Mouse (Mus musculus): Measurements from ENCODE around the gene Serbp1. TPM values are rescaled to one million over a fixed set of nuclear protein-coding genes. Genes with fewer than 3 reads are reported as not detected.
A peak's percentile ranks its signal among the peaks of the same experiment; 100 is the strongest.

The Serbp1 gene
- total and polyA plus RNA-seq, 2 experiments from 2014 or later = 143 to 245 TPM

DNA sequence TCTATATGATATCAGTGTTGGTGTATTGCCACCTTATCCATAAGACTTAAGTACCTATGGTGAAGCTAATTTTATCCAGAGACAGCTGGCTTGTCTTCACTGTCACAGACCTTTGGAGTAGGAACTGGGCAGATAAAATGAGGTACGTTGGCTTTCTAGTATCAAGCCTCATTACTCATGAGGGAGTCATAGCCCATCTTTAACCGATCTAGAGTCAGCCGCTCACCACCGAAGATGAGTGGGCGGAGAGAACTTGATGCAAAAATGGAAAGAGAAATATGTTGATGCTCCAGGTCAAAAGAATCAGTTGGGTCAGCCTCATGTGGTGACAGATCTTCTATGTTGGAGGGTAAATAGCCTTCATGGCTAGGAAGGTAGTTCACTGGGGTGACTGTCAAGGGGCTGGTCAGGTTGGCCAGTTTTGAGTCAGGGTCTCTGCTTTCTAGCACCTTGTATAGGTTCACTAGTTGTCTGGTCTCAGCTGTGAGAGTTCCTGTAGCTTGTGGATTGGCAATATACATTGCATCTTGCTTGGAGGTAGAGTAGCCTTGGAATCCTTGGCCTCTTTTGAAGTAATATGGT lies 54.2 kb downstream of the Serbp1 start:
- H3K4me1 ChIP-seq (ENCODE audit: control insufficient read depth, insufficient read depth) = no peaks in the 10 kb centered on the region
- DNase-seq (ENCODE audit: low spot score) = no peak
- WGBS = 65% methylated on average over 5 of the region's 5 CpGs
- no peak overlapping the region for H3K9ac ChIP-seq (replicated peaks; ENCODE audit: low read depth, low read length)
- no peaks in the 10 kb centered on the region for H3K27me3 ChIP-seq (ENCODE audit: control insufficient read depth, insufficient read depth, low read length)
- no peaks in the 10 kb centered on the region for H3K9me3 ChIP-seq (replicated peaks; ENCODE audit: control insufficient read depth, low read length)
- ATAC-seq (ENCODE audit: insufficient read depth, low read depth) = no peak
- H3K27ac ChIP-seq (ENCODE audit: low read depth) = no peak overlapping the region
- no peak overlapping the region for H3K4me3 ChIP-seq (ENCODE audit: low read depth, low read length)
- no peak overlapping the region for H3K4me2 ChIP-seq (ENCODE audit: low read depth, low read length)
- H3K36me3 ChIP-seq (replicated peaks; ENCODE audit: control insufficient read depth, insufficient read depth, low read length) = 0 out of 2 replicates have a peak, but pooled peaks cover 11% of the 10 kb centered on the region
- no peak for TF ChIP-seq CTCF (IDR thresholded peaks at IDR 0.05; ENCODE audit: low read depth)
- TF ChIP-seq EP300 (IDR thresholded peaks at IDR 0.05; ENCODE audit: low read depth) = no peak

- ATAC-seq (ENCODE audit: insufficient read depth, low read depth) (no peak), DNase-seq (ENCODE audit: low spot score) (no peak)
- H3K9ac ChIP-seq (replicated peaks; ENCODE audit: low read depth, low read length) = no peak overlapping the region
- WGBS = 46% methylated on average over 5 of the region's 5 CpGs
- no peak overlapping the region for H3K4me2 ChIP-seq (ENCODE audit: low read depth, low read length)
- H3K4me3 ChIP-seq (ENCODE audit: low read depth, low read length) = no peak overlapping the region
- H3K36me3 ChIP-seq (replicated peaks; ENCODE audit: control insufficient read depth, insufficient read depth, low read length) = no peaks in the 10 kb centered on the region
- H3K4me1 ChIP-seq (ENCODE audit: control insufficient read depth, insufficient read depth) = 0 out of 2 replicates have a peak, but pooled peaks cover 10% of the 10 kb centered on the region
- TF ChIP-seq CTCF (IDR thresholded peaks at IDR 0.05; ENCODE audit: low read depth) = peak; percentile 15; the same call in 1 of the 2 replicates
- TF ChIP-seq EP300 (IDR thresholded peaks at IDR 0.05; ENCODE audit: low read depth) = no peak
- no peaks in the 10 kb centered on the region for H3K9me3 ChIP-seq (replicated peaks; ENCODE audit: control insufficient read depth, low read length)
- no peak overlapping the region for H3K27ac ChIP-seq (ENCODE audit: low read depth)
- no peaks in the 10 kb centered on the region for H3K27me3 ChIP-seq (ENCODE audit: control insufficient read depth, insufficient read depth, low read length)
Measured at GRCm38 (mm10) chr6:67296126-67296525, 58.1 kb downstream of the Serbp1 start.

DNA sequence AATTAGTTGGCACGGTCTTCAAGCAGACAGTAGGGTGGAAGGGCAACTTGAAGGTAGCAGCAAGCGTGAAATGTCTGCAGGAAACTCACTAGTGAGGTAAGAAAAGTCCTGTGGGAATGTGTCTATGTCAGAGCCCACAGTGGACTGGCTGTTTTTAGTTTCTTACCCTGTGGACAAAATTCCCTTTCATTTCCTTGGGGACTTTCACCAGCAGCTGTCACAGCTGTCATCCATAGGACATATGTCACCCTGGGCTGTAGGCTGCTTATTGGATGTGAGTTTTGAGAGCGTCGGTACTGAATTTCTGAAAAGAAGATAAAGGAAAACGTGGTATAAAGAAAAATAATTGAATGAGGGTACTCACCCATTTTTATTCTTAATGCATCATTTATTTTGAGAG lies 60.8 kb downstream of the Serbp1 start:
- 0 out of 2 replicates have a peak, but pooled peaks cover 17% of the 10 kb centered on the region for H3K4me1 ChIP-seq (ENCODE audit: control insufficient read depth, insufficient read depth)
- TF ChIP-seq EP300 (IDR thresholded peaks at IDR 0.05; ENCODE audit: low read depth) (no peak), CTCF (IDR thresholded peaks at IDR 0.05; ENCODE audit: low read depth) (no peak)
- 78% methylated on average over 5 of the region's 5 CpGs for WGBS
- H3K9ac ChIP-seq (replicated peaks; ENCODE audit: low read depth, low read length) = no peak overlapping the region
- no peaks in the 10 kb centered on the region for H3K36me3 ChIP-seq (replicated peaks; ENCODE audit: control insufficient read depth, insufficient read depth, low read length)
- H3K4me2 ChIP-seq (ENCODE audit: low read depth, low read length) = no peak overlapping the region
- ATAC-seq (ENCODE audit: insufficient read depth, low read depth) (no peak), DNase-seq (ENCODE audit: low spot score) (no peak)
- no peaks in the 10 kb centered on the region for H3K9me3 ChIP-seq (replicated peaks; ENCODE audit: control insufficient read depth, low read length)
- H3K27me3 ChIP-seq (ENCODE audit: control insufficient read depth, insufficient read depth, low read length) = no peaks in the 10 kb centered on the region
- no peak overlapping the region for H3K27ac ChIP-seq (ENCODE audit: low read depth)
- no peak overlapping the region for H3K4me3 ChIP-seq (ENCODE audit: low read depth, low read length)

GRCm38 (mm10) chr6:67300300-67300699 lies 62.3 kb downstream of the Serbp1 start:
- Histone ChIP-seq H3K27me3 (ENCODE audit: control insufficient read depth, insufficient read depth, low read length) (no peaks in the 10 kb centered on the region), H3K4me3 (ENCODE audit: low read depth, low read length) (no peak overlapping the region), H3K36me3 (replicated peaks; ENCODE audit: control insufficient read depth, insufficient read depth, low read length) (no peaks in the 10 kb centered on the region), H3K27ac (ENCODE audit: low read depth) (no peak overlapping the region; the same call in 1 of the 2 replicates), H3K4me2 (ENCODE audit: low read depth, low read length) (no peak overlapping the region), H3K9ac (replicated peaks; ENCODE audit: low read depth, low read length) (no peak overlapping the region), H3K4me1 (ENCODE audit: control insufficient read depth, insufficient read depth) (0 out of 2 replicates have a peak, but pooled peaks cover 17% of the 10 kb centered on the region), H3K9me3 (replicated peaks; ENCODE audit: control insufficient read depth, low read length) (no peaks in the 10 kb centered on the region)
- WGBS = 47% methylated on average over 4 of the region's 4 CpGs
- no peak for DNase-seq (ENCODE audit: low spot score)
- ATAC-seq (ENCODE audit: insufficient read depth, low read depth) = no peak
- TF ChIP-seq EP300 (IDR thresholded peaks at IDR 0.05; ENCODE audit: low read depth) (no peak), CTCF (IDR thresholded peaks at IDR 0.05; ENCODE audit: low read depth) (no peak)

- peak; percentile 17; the same call in 1 of the 2 replicates for ATAC-seq (ENCODE audit: insufficient read depth, low read depth)
- Histone ChIP-seq H3K27me3 (ENCODE audit: control insufficient read depth, insufficient read depth, low read length) (no peaks in the 10 kb centered on the region), H3K36me3 (replicated peaks; ENCODE audit: control insufficient read depth, insufficient read depth, low read length) (no peaks in the 10 kb centered on the region), H3K9ac (replicated peaks; ENCODE audit: low read depth, low read length) (no peak overlapping the region), H3K27ac (ENCODE audit: low read depth) (no peak overlapping the region; the same call in 1 of the 2 replicates), H3K9me3 (replicated peaks; ENCODE audit: control insufficient read depth, low read length) (no peaks in the 10 kb centered on the region), H3K4me2 (ENCODE audit: low read depth, low read length) (no peak overlapping the region), H3K4me3 (ENCODE audit: low read depth, low read length) (no peak overlapping the region), H3K4me1 (ENCODE audit: control insufficient read depth, insufficient read depth) (0 out of 2 replicates have a peak, but pooled peaks cover 17% of the 10 kb centered on the region)
- TF ChIP-seq EP300 (IDR thresholded peaks at IDR 0.05; ENCODE audit: low read depth) (no peak), CTCF (IDR thresholded peaks at IDR 0.05; ENCODE audit: low read depth) (no peak)
- WGBS = 37% methylated on average over 6 of the region's 6 CpGs
- DNase-seq (ENCODE audit: low spot score) = no peak
Measured at GRCm38 (mm10) chr6:67300710-67301163, 62.8 kb downstream of the Serbp1 start.
